Mouse (Mus musculus) spleen, adult 2 months (tissue): ENCODE measurements around the gene Tyrp1.

Experiments used
- CTCF ChIP-seq: fragments of 200-500 bp; IDR thresholded peaks from 2 replicates; pipeline ENCODE4 v1.5.1; 2011; ENCODE audit warnings: mild to moderate bottlenecking, inconsistent platforms; ENCODE audit not compliant: insufficient read depth, insufficient read length, insufficient replicate concordance; ENCODE audit errors: extremely low read depth
- POLR2A ChIP-seq: fragments of 200-500 bp; IDR thresholded peaks from 2 replicates; pipeline ENCODE4 v1.6.1; 2011; ENCODE audit warnings: low read depth, low read length, inconsistent platforms

DNA sequence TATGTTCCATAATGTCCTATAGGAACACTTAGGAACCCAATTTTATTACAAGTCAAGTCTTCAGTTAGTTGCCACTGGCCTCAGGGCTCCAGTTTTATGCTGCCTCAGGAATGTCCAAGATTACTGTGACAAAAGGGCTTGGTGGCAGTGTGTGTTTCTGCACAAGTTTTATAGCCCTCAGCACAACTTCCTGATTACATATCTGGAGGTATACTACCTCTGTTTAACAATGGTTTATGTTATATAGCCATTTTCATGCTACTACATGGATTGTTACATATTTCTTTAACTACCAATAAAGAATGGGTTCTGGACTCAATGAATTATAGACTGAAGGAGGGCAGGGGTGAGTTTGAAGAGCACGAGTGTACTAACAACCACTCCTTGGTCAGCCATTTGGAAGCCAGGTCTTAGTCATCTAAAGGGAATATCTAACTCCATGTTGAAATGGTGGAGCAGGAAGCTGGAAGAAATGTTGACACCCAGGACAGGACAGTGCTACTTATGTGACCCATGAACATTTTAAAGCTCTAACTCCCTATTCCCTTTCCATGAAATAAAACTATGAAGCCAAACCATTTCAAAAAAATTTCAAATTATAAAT, 48.2 kb downstream of the Tyrp1 start:
- TF ChIP-seq POLR2A (no peak), CTCF (no peak)
